Mouse (Mus musculus) midbrain, embryonic 10.5 days (tissue): ENCODE results near the gene Vav3. TPM values are rescaled to one million over a fixed set of nuclear protein-coding genes. Genes with fewer than 3 reads are reported as not detected.

Experiments used
- DNase-seq: peaks from one replicate; pipeline ENCODE4 v3.0.0-alpha.2; 2017; ENCODE audit warnings: low spot score
- H3K27ac ChIP-seq: fragments of 300-500 bp; sonication (generic); replicated peaks from 2 replicates; pipeline ENCODE4 v1.5.1; 2016; ENCODE audit warnings: mild to moderate bottlenecking
- H3K27me3 ChIP-seq: fragments of 300-500 bp; sonication (generic); 2 replicates; pipeline ENCODE4 v1.6.1; 2016; ENCODE audit warnings: low read depth, mild to moderate bottlenecking; ENCODE audit not compliant: poor library complexity, severe bottlenecking
- H3K36me3 ChIP-seq: fragments of 300-500 bp; sonication (generic); 2 replicates; pipeline ENCODE4 v1.6.1; 2016; ENCODE audit warnings: mild to moderate bottlenecking, moderate library complexity
- H3K4me1 ChIP-seq: fragments of 300-500 bp; sonication (generic); 2 replicates; pipeline ENCODE4 v1.6.1; 2016
- H3K4me3 ChIP-seq: fragments of 300-500 bp; sonication (generic); 2 replicates; pipeline ENCODE4 v1.5.1; 2016; ENCODE audit warnings: mild to moderate bottlenecking, moderate library complexity
- H3K9me3 ChIP-seq: fragments of 300-500 bp; sonication (generic); replicated peaks from 2 replicates; pipeline ENCODE4 v1.6.1; 2016; ENCODE audit warnings: mild to moderate bottlenecking
- WGBS: fragments of 180-500 bp; shearing (Covaris S2); methylation state at CpG from one replicate; pipeline ENCODE4 v1.1.7; 2016; 5-methylcytosine and 5-hydroxymethylcytosine counted together
- polyA plus RNA-seq: library from polyadenylated mRNA; unstranded; fragments of >200 nt; fragmentation: Nextera tagmentation; extraction: Ambion mirVana; gene quantifications from 2 replicates; pipeline ENCODE4 v1.2.1, GENCODE M21; 2016

The Vav3 gene
- polyA plus RNA-seq, 1 experiment from 2014 or later, result 8.4 TPM

- Histone ChIP-seq H3K4me1 (no peaks in the 10 kb centered on the region), H3K27ac (no peak overlapping the region), H3K36me3 (no peaks in the 10 kb centered on the region), H3K9me3 (no peaks in the 10 kb centered on the region), H3K27me3 (no peaks in the 10 kb centered on the region), H3K4me3 (no peak overlapping the region)
- WGBS, result 88% methylated on average over 7 of the region's 7 CpGs
- DNase-seq, result no peak
Observed at GRCm38 (mm10) chr3:109578983-109579382, 238.5 kb downstream of the Vav3 start.

GRCm38 (mm10) chr3:109585946-109586345, 245.5 kb downstream of the Vav3 start:
- no peaks in the 10 kb centered on the region for H3K4me1 ChIP-seq
- no peak overlapping the region for H3K27ac ChIP-seq
- DNase-seq, result no peak
- no peaks in the 10 kb centered on the region for H3K36me3 ChIP-seq
- H3K9me3 ChIP-seq, result no peaks in the 10 kb centered on the region
- no peak overlapping the region for H3K4me3 ChIP-seq
- no peaks in the 10 kb centered on the region for H3K27me3 ChIP-seq

- DNase-seq, result no peak
- Histone ChIP-seq H3K27ac (no peak overlapping the region), H3K36me3 (no peaks in the 10 kb centered on the region)
Observed at GRCm38 (mm10) chr3:109592970-109593369, 252.5 kb downstream of the Vav3 start.

GRCm38 (mm10) chr3:109596084-109596483, 255.6 kb downstream of the Vav3 start:
- no peaks in the 10 kb centered on the region for H3K36me3 ChIP-seq
- H3K4me1 ChIP-seq, result no peaks in the 10 kb centered on the region
- H3K4me3 ChIP-seq, result no peak overlapping the region
- H3K9me3 ChIP-seq, result no peaks in the 10 kb centered on the region
- H3K27ac ChIP-seq, result no peak overlapping the region
- 89% methylated on average over 3 of the region's 3 CpGs for WGBS
- DNase-seq, result no peak
- H3K27me3 ChIP-seq, result no peaks in the 10 kb centered on the region

More at GRCm38 (mm10) chr3:109592970-109593369, 252.5 kb downstream of the Vav3 start:
- 88% methylated on average over 6 of the region's 6 CpGs for WGBS
- Histone ChIP-seq H3K27me3 (no peaks in the 10 kb centered on the region), H3K9me3 (no peaks in the 10 kb centered on the region), H3K4me3 (no peak overlapping the region), H3K4me1 (no peaks in the 10 kb centered on the region)

- no peaks in the 10 kb centered on the region for H3K27me3 ChIP-seq
- H3K9me3 ChIP-seq, result no peaks in the 10 kb centered on the region
- 87% methylated on average over 4 of the region's 4 CpGs for WGBS
- no peaks in the 10 kb centered on the region for H3K36me3 ChIP-seq
- no peaks in the 10 kb centered on the region for H3K4me1 ChIP-seq
- H3K27ac ChIP-seq, result no peak overlapping the region
- no peak overlapping the region for H3K4me3 ChIP-seq
- no peak for DNase-seq
Observed at GRCm38 (mm10) chr3:109600699-109601451, 260.4 kb downstream of the Vav3 start.

- no peaks in the 10 kb centered on the region for H3K27me3 ChIP-seq
- WGBS, result 81% methylated on average over 1 of the region's 1 CpGs
- H3K4me3 ChIP-seq, result no peak overlapping the region
- no peak overlapping the region for H3K27ac ChIP-seq
- no peaks in the 10 kb centered on the region for H3K36me3 ChIP-seq
- H3K4me1 ChIP-seq, result no peaks in the 10 kb centered on the region
- no peak for DNase-seq
- no peaks in the 10 kb centered on the region for H3K9me3 ChIP-seq
Observed at GRCm38 (mm10) chr3:109602753-109603152, 262.3 kb downstream of the Vav3 start.

- no peak overlapping the region for H3K4me3 ChIP-seq
- WGBS, result 91% methylated on average over 2 of the region's 2 CpGs
Observed at GRCm38 (mm10) chr3:109606121-109606520, 265.7 kb downstream of the Vav3 start.

GRCm38 (mm10) chr3:109621721-109622120, 281.3 kb downstream of the Vav3 start:
- Histone ChIP-seq H3K36me3 (no peaks in the 10 kb centered on the region), H3K9me3 (no peaks in the 10 kb centered on the region), H3K4me3 (no peak overlapping the region), H3K27ac (no peak overlapping the region), H3K4me1 (no peaks in the 10 kb centered on the region), H3K27me3 (no peaks in the 10 kb centered on the region)
- WGBS, result 76% methylated on average over 3 of the region's 3 CpGs
- no peak for DNase-seq

More at GRCm38 (mm10) chr3:109606121-109606520, 265.7 kb downstream of the Vav3 start:
- Histone ChIP-seq H3K4me1 (no peaks in the 10 kb centered on the region), H3K36me3 (no peaks in the 10 kb centered on the region), H3K9me3 (no peaks in the 10 kb centered on the region), H3K27ac (no peak overlapping the region), H3K27me3 (no peaks in the 10 kb centered on the region)
- no peak for DNase-seq

- no peak overlapping the region for H3K27ac ChIP-seq
- H3K36me3 ChIP-seq, result no peaks in the 10 kb centered on the region
- DNase-seq, result no peak
- 72% methylated on average over 1 of the region's 1 CpGs for WGBS
- H3K4me1 ChIP-seq, result no peaks in the 10 kb centered on the region
- no peak overlapping the region for H3K4me3 ChIP-seq
- H3K9me3 ChIP-seq, result no peaks in the 10 kb centered on the region
- H3K27me3 ChIP-seq, result no peaks in the 10 kb centered on the region
Observed at GRCm38 (mm10) chr3:109622361-109622760, 281.9 kb downstream of the Vav3 start.

- Histone ChIP-seq H3K9me3 (no peaks in the 10 kb centered on the region), H3K4me1 (no peaks in the 10 kb centered on the region), H3K4me3 (no peak overlapping the region), H3K27me3 (no peaks in the 10 kb centered on the region), H3K27ac (no peak overlapping the region), H3K36me3 (no peaks in the 10 kb centered on the region)
- WGBS, result 86% methylated on average over 1 of the region's 1 CpGs
- DNase-seq, result no peak
Observed at GRCm38 (mm10) chr3:109622816-109623215, 282.4 kb downstream of the Vav3 start.

GRCm38 (mm10) chr3:109623770-109624169, 283.3 kb downstream of the Vav3 start:
- Histone ChIP-seq H3K4me1 (no peaks in the 10 kb centered on the region), H3K27ac (no peak overlapping the region), H3K27me3 (no peaks in the 10 kb centered on the region), H3K4me3 (no peak overlapping the region), H3K9me3 (no peaks in the 10 kb centered on the region), H3K36me3 (no peaks in the 10 kb centered on the region)
- no peak for DNase-seq
- 84% methylated on average over 2 of the region's 2 CpGs for WGBS

GRCm38 (mm10) chr3:109636045-109636444, 295.6 kb downstream of the Vav3 start:
- no peaks in the 10 kb centered on the region for H3K27me3 ChIP-seq
- WGBS, result 77% methylated on average over 4 of the region's 4 CpGs

GRCm38 (mm10) chr3:109639386-109639785, 298.9 kb downstream of the Vav3 start:
- peaks cover 15% of the 10 kb centered on the region; the same call in 1 of the 2 replicates for H3K4me1 ChIP-seq
- H3K9me3 ChIP-seq, result no peaks in the 10 kb centered on the region
- no peaks in the 10 kb centered on the region for H3K27me3 ChIP-seq
- WGBS, result 89% methylated on average over 1 of the region's 1 CpGs
- no peak for DNase-seq
- H3K27ac ChIP-seq, result no peak overlapping the region
- H3K36me3 ChIP-seq, result no peaks in the 10 kb centered on the region
- no peak overlapping the region for H3K4me3 ChIP-seq

More at GRCm38 (mm10) chr3:109636045-109636444, 295.6 kb downstream of the Vav3 start:
- Histone ChIP-seq H3K27ac (no peak overlapping the region), H3K36me3 (no peaks in the 10 kb centered on the region), H3K4me1 (peaks cover 15% of the 10 kb centered on the region; the same call in 1 of the 2 replicates), H3K9me3 (no peaks in the 10 kb centered on the region), H3K4me3 (no peak overlapping the region)
- no peak for DNase-seq
